ENCODE assay signal across 8 mouse cellular contexts in the genomic region with DNA sequence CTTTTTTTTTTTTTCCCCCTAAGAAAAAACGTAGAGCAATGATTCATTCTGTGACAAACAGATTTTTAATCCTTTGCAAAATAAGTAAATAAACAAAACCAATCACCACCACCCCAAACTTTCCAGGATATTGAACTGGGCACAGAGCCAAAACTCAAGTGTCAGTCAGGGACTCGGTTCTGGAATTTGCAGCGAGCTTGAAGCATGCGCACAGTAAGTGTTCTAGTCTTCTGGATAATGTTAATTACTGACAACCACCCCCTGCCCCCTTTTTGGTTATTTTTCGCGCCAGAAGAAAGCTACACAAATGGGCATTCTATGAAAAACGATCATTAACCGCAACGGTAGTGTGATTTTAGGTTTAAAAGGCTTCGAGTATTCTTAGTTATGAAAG. TPM values are rescaled to one million over a fixed set of nuclear protein-coding genes. Genes with fewer than 3 reads are reported as not detected.
DNase-seq lines count a peak whose midpoint lies in the region; ATAC-seq and TF ChIP-seq lines count a peak whose summit lies in the region.

No protein-coding gene starts in this region.

- no peak for TF ChIP-seq CTCF in E14TG2a.4 (conservative IDR thresholded peaks at IDR 0.05; ENCODE audit: low read length)
- no peak for TF ChIP-seq CTCF in hindbrain, postnatal 0 days (IDR thresholded peaks at IDR 0.05; ENCODE audit: low read depth)

- no peaks in the 10 kb centered on the region for H3K9me3 ChIP-seq in kidney, embryonic 14.5 days (ENCODE audit: control insufficient read depth, low read length)
- no peaks in the 10 kb centered on the region for H3K9me3 ChIP-seq in E14TG2a.4 (ENCODE audit: low read length)
- no peaks in the 10 kb centered on the region for H3K9me3 ChIP-seq in embryonic facial prominence, embryonic 10.5 days
- H3K9me3 ChIP-seq in hindbrain, postnatal 0 days (ENCODE audit: low read length) = no peaks in the 10 kb centered on the region
- H3K9me3 ChIP-seq in lung, embryonic 15.5 days = no peaks in the 10 kb centered on the region
- H3K9me3 ChIP-seq in stomach, embryonic 16.5 days (replicated peaks; ENCODE audit: control insufficient read depth, low read length) = no peaks in the 10 kb centered on the region

- no peak for DNase-seq in kidney, adult 9 months
- no peak for DNase-seq in embryonic facial prominence, embryonic 10.5 days (ENCODE audit: low spot score)
- DNase-seq in hindbrain, postnatal 0 days (ENCODE audit: low spot score) = peak; percentile 57
- DNase-seq in B cell, adult 2 months = no peak

- no peak for ATAC-seq in kidney, embryonic 14.5 days (ENCODE audit: low FRiP score, low TSS enrichment)
- no peak for ATAC-seq in hindbrain, postnatal 0 days
- no peak for ATAC-seq in lung, embryonic 15.5 days (ENCODE audit: borderline replicate concordance, extremely low read depth, low FRiP score, low TSS enrichment)
- ATAC-seq in stomach, embryonic 16.5 days (ENCODE audit: insufficient read depth, low FRiP score) = no peak

- H3K9ac ChIP-seq in kidney, embryonic 14.5 days (ENCODE audit: low read depth, low read length) = peak overlapping the region; percentile 86
- peak overlapping the region; percentile 88 for H3K9ac ChIP-seq in hindbrain, postnatal 0 days (replicated peaks; ENCODE audit: low read length)
- peak overlapping the region; percentile 82 for H3K9ac ChIP-seq in lung, embryonic 15.5 days
- peak overlapping the region; percentile 93 for H3K9ac ChIP-seq in stomach, embryonic 16.5 days (ENCODE audit: low read length)

- no peaks in the 10 kb centered on the region for H3K27me3 ChIP-seq in kidney, embryonic 14.5 days (ENCODE audit: control insufficient read depth, insufficient read depth, low read length)
- peaks cover 3% of the 10 kb centered on the region; the same call in 1 of the 2 replicates for H3K27me3 ChIP-seq in E14TG2a.4 (ENCODE audit: insufficient read depth, low read length)
- no peaks in the 10 kb centered on the region for H3K27me3 ChIP-seq in embryonic facial prominence, embryonic 10.5 days (replicated peaks; ENCODE audit: low read depth, poor library complexity, severe bottlenecking)
- no peaks in the 10 kb centered on the region for H3K27me3 ChIP-seq in hindbrain, postnatal 0 days (ENCODE audit: insufficient read depth, low read length)
- no peaks in the 10 kb centered on the region for H3K27me3 ChIP-seq in lung, embryonic 15.5 days
- H3K27me3 ChIP-seq in stomach, embryonic 16.5 days (ENCODE audit: control insufficient read depth, insufficient read depth, low read length) = no peaks in the 10 kb centered on the region

- H3K4me1 ChIP-seq in kidney, embryonic 14.5 days (ENCODE audit: control insufficient read depth, insufficient read depth, low read length) = peaks cover 19% of the 10 kb centered on the region
- peaks cover 25% of the 10 kb centered on the region for H3K4me1 ChIP-seq in E14TG2a.4 (replicated peaks; ENCODE audit: low read depth, low read length)
- peaks cover 36% of the 10 kb centered on the region for H3K4me1 ChIP-seq in embryonic facial prominence, embryonic 10.5 days
- H3K4me1 ChIP-seq in hindbrain, postnatal 0 days (ENCODE audit: insufficient read depth, low read length) = peaks cover 19% of the 10 kb centered on the region
- peaks cover 27% of the 10 kb centered on the region for H3K4me1 ChIP-seq in lung, embryonic 15.5 days
- H3K4me1 ChIP-seq in stomach, embryonic 16.5 days (ENCODE audit: control insufficient read depth, insufficient read depth, low read length) = peaks cover 17% of the 10 kb centered on the region

- H3K4me2 ChIP-seq in kidney, embryonic 14.5 days (replicated peaks; ENCODE audit: low read depth, low read length) = peak overlapping the region; percentile 69
- H3K4me2 ChIP-seq in hindbrain, postnatal 0 days (ENCODE audit: low read depth, low read length) = peak overlapping the region; percentile 87
- H3K4me2 ChIP-seq in lung, embryonic 15.5 days = peak overlapping the region; percentile 95
- H3K4me2 ChIP-seq in stomach, embryonic 16.5 days (ENCODE audit: low read depth, low read length) = peak overlapping the region; percentile 75

- H3K36me3 ChIP-seq in kidney, embryonic 14.5 days (ENCODE audit: control insufficient read depth, insufficient read depth, low read length) = no peaks in the 10 kb centered on the region
- H3K36me3 ChIP-seq in E14TG2a.4 (ENCODE audit: insufficient read depth, low read length) = peaks cover 30% of the 10 kb centered on the region
- H3K36me3 ChIP-seq in embryonic facial prominence, embryonic 10.5 days (replicated peaks) = peaks cover 17% of the 10 kb centered on the region
- no peaks in the 10 kb centered on the region for H3K36me3 ChIP-seq in hindbrain, postnatal 0 days (ENCODE audit: insufficient read depth, low read length)
- no peaks in the 10 kb centered on the region for H3K36me3 ChIP-seq in lung, embryonic 15.5 days
- H3K36me3 ChIP-seq in stomach, embryonic 16.5 days (ENCODE audit: control insufficient read depth, insufficient read depth, low read length) = no peaks in the 10 kb centered on the region

- under 1% methylated on average over 10 of the region's 10 CpGs for WGBS in kidney, embryonic 14.5 days
- under 1% methylated on average over 10 of the region's 10 CpGs for WGBS in embryonic facial prominence, embryonic 10.5 days
- WGBS in hindbrain, postnatal 0 days = under 1% methylated on average over 10 of the region's 10 CpGs
- WGBS in lung, embryonic 15.5 days = 0% methylated on average over 10 of the region's 10 CpGs
- 0% methylated on average over 10 of the region's 10 CpGs for WGBS in stomach, embryonic 16.5 days

- peak overlapping the region; percentile 86 for H3K4me3 ChIP-seq in kidney, embryonic 14.5 days (ENCODE audit: low read length)
- peak overlapping the region; percentile 87 for H3K4me3 ChIP-seq in E14TG2a.4 (replicated peaks; ENCODE audit: low read length)
- H3K4me3 ChIP-seq in embryonic facial prominence, embryonic 10.5 days = peak overlapping the region; percentile 96
- H3K4me3 ChIP-seq in hindbrain, postnatal 0 days (ENCODE audit: low read length) = peak overlapping the region; percentile 91
- H3K4me3 ChIP-seq in lung, embryonic 15.5 days = peak overlapping the region; percentile 79
- H3K4me3 ChIP-seq in stomach, embryonic 16.5 days (replicated peaks; ENCODE audit: low read length) = peak overlapping the region; percentile 87

- peak overlapping the region; percentile 95 for H3K27ac ChIP-seq in kidney, embryonic 14.5 days (ENCODE audit: low read depth, low read length)
- H3K27ac ChIP-seq in embryonic facial prominence, embryonic 10.5 days (replicated peaks) = peak overlapping the region; percentile 98
- peak overlapping the region; percentile 98 for H3K27ac ChIP-seq in hindbrain, postnatal 0 days
- peak overlapping the region; percentile 96 for H3K27ac ChIP-seq in lung, embryonic 15.5 days
- H3K27ac ChIP-seq in stomach, embryonic 16.5 days (ENCODE audit: low read length) = peak overlapping the region; percentile 94

RNA-seq across cellular contexts. Expression of a gene that starts 0.5 kb away (rescaled TPM):
- 12.5 and 14.0 TPM in 2 replicates for polyA plus RNA-seq in kidney, embryonic 14.5 days (2014; fragmentation: Nextera tagmentation; extraction: Ambion mirVana)
- 9.9 and 11.6 TPM in 2 replicates for polyA plus RNA-seq in embryonic facial prominence, embryonic 10.5 days (2016; fragmentation: Nextera tagmentation; extraction: Ambion mirVana)
- 20.3 and 33.6 TPM in 2 replicates for total RNA-seq in hindbrain, postnatal 0 days (2014; rRNA removed)
- polyA plus RNA-seq in hindbrain, postnatal 0 days (2015; fragmentation: Nextera tagmentation; extraction: Ambion mirVana) = 7.9 and 8.4 TPM in 2 replicates
- 8.4 and 8.6 TPM in 2 replicates for polyA plus RNA-seq in lung, embryonic 15.5 days (2015; fragmentation: Nextera tagmentation; extraction: Ambion mirVana)
- polyA plus RNA-seq in stomach, embryonic 16.5 days (2015; fragmentation: Nextera tagmentation; extraction: Ambion mirVana) = 5.6 and 5.9 TPM in 2 replicates
